Mouse (Mus musculus) midbrain, postnatal 0 days (tissue): ENCODE results near the gene Riok2. TPM values are rescaled to one million over a fixed set of nuclear protein-coding genes. Genes with fewer than 3 reads are reported as not detected.

Source experiments
- ATAC-seq: fragments of 200-750 bp; cut with Nextera tagmentation; 2 replicates; pipeline ENCODE4 v1.8.0; 2017; ENCODE audit warnings: moderate number of reproducible peaks, mild to moderate bottlenecking, moderate TSS enrichment, moderate library complexity; ENCODE audit not compliant: low FRiP score
- DNase-seq: peaks from one replicate; pipeline ENCODE4 v3.0.0-alpha.2; 2015; ENCODE audit warnings: low spot score
- H3K27ac ChIP-seq: fragments of 300-500 bp; sonication (generic); 2 replicates; pipeline ENCODE4 v1.5.1; 2014; ENCODE audit warnings: low read depth, mild to moderate bottlenecking, low read length, mixed read lengths
- H3K27me3 ChIP-seq: fragments of 300-500 bp; sonication (generic); 2 replicates; pipeline ENCODE4 v1.6.1; 2014; ENCODE audit warnings: low read length, control low read depth, mixed read lengths; ENCODE audit not compliant: insufficient read depth
- H3K36me3 ChIP-seq: fragments of 300-500 bp; sonication (generic); 2 replicates; pipeline ENCODE4 v1.6.1; 2014; ENCODE audit warnings: low read length, control low read depth, mixed read lengths; ENCODE audit not compliant: insufficient read depth
- H3K4me1 ChIP-seq: fragments of 300-500 bp; sonication (generic); 2 replicates; pipeline ENCODE4 v1.6.1; 2014; ENCODE audit warnings: mild to moderate bottlenecking, control low read depth, antibody characterized with exemption, low read length, mixed read lengths; ENCODE audit not compliant: insufficient read depth
- H3K4me2 ChIP-seq: fragments of 300-500 bp; sonication (generic); 2 replicates; pipeline ENCODE4 v1.6.1; 2014; ENCODE audit warnings: low read depth, mild to moderate bottlenecking, low read length, mixed read lengths; ENCODE audit not compliant: poor library complexity, severe bottlenecking
- H3K4me3 ChIP-seq: fragments of 300-500 bp; sonication (generic); 2 replicates; pipeline ENCODE4 v1.5.1; 2014; ENCODE audit warnings: low read depth, mild to moderate bottlenecking, low read length, moderate library complexity
- H3K9ac ChIP-seq: fragments of 300-500 bp; sonication (generic); replicated peaks from 2 replicates; pipeline ENCODE4 v1.6.1; 2014; ENCODE audit warnings: mild to moderate bottlenecking, low read length, moderate library complexity, mixed read lengths; ENCODE audit not compliant: poor library complexity, severe bottlenecking
- H3K9me3 ChIP-seq: fragments of 300-500 bp; sonication (generic); 2 replicates; pipeline ENCODE4 v1.6.1; 2016; ENCODE audit warnings: low read length, control low read depth
- CTCF ChIP-seq: IDR thresholded peaks from 2 replicates; pipeline ENCODE4 v1.5.1; 2016; ENCODE audit warnings: antibody characterized with exemption, mild to moderate bottlenecking
- WGBS: fragments of 180-500 bp; shearing (Covaris S2); extraction: QIAGEN DNeasy Blood & Tissue Kit; methylation state at CpG from one replicate; pipeline ENCODE4 v1.1.7; 2014; 5-methylcytosine and 5-hydroxymethylcytosine counted together
- polyA plus RNA-seq: library from polyadenylated mRNA; unstranded; fragments of >200 nt; fragmentation: Nextera tagmentation; extraction: Ambion mirVana; gene quantifications from 2 replicates; pipeline ENCODE4 v1.2.1, GENCODE M21; 2015
- total RNA-seq: library from RNA; depleted of rRNA; stranded (reverse); fragments of >200 nt; gene quantifications from 2 replicates; pipeline ENCODE4 v1.2.3, GENCODE M21; 2014

The Riok2 gene
- total and polyA plus RNA-seq, 2 experiments from 2014 or later = 11.2 to 28.6 TPM

DNA sequence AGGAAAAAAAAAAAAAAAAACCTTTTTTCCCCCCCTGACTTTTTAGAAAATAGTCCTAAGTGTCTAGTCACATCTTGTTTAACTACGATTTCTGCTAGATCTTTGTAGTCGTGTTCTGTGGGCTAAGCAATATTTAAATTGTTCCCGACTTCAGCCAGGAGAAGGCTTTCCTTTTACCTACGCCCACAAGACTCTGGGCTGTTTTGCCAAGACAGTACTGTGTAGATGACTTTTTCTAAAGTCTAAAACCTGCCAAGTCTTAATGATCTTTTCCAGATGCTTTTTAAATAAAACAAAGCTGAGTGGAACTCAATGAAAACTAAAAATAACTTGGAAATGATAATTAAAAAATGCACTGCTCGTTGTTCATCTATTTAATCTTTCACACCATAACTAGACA is 28.9 kb downstream of the Riok2 start:
- Histone ChIP-seq H3K27me3 (no peaks in the 10 kb centered on the region), H3K4me2 (peak overlapping the region; percentile 45), H3K4me1 (no peaks in the 10 kb centered on the region; the same call in 1 of the 2 replicates), H3K27ac (no peak overlapping the region), H3K4me3 (peak overlapping the region; percentile 26), H3K9me3 (no peaks in the 10 kb centered on the region), H3K9ac (no peak overlapping the region), H3K36me3 (no peaks in the 10 kb centered on the region)
- 9% methylated on average over 5 of the region's 5 CpGs for WGBS
- TF ChIP-seq CTCF = no peak
- ATAC-seq = no peak
- no peak for DNase-seq

DNA sequence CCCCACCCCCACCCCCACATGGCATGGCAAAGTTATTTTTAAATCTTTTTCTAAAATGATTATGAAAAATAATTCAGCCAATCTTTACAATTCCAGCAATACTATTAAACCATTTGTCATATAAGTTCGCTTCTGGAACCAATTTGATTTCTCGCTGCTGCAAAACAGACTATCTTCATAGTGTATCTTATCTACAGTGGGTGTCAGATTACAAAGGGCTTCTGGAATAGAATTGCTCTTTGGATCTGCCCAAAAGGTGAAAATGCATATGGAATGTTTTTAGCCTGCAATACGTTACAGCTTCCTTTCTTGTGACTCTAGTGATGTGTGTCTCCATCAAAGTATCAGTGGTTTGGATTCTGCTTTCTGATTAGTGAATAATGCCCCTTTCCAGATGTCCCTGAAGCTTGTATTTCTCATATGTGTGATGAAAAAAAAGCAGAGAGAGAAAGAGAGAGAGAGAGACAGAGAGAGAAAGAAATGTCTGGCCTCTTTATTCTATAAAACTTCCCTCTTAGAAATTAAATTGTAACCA is 29.5 kb downstream of the Riok2 start:
- no peaks in the 10 kb centered on the region for H3K36me3 ChIP-seq
- no peak overlapping the region for H3K27ac ChIP-seq
- ATAC-seq (no peak), DNase-seq (no peak)
- peak overlapping the region; percentile 1; the same call in 1 of the 2 replicates for H3K4me2 ChIP-seq
- no peak for TF ChIP-seq CTCF
- peak overlapping the region; percentile 26 for H3K4me3 ChIP-seq
- no peaks in the 10 kb centered on the region; the same call in 1 of the 2 replicates for H3K4me1 ChIP-seq
- H3K27me3 ChIP-seq = no peaks in the 10 kb centered on the region
- H3K9me3 ChIP-seq = no peaks in the 10 kb centered on the region
- H3K9ac ChIP-seq = no peak overlapping the region
- WGBS = 24% methylated on average over 3 of the region's 3 CpGs

DNA sequence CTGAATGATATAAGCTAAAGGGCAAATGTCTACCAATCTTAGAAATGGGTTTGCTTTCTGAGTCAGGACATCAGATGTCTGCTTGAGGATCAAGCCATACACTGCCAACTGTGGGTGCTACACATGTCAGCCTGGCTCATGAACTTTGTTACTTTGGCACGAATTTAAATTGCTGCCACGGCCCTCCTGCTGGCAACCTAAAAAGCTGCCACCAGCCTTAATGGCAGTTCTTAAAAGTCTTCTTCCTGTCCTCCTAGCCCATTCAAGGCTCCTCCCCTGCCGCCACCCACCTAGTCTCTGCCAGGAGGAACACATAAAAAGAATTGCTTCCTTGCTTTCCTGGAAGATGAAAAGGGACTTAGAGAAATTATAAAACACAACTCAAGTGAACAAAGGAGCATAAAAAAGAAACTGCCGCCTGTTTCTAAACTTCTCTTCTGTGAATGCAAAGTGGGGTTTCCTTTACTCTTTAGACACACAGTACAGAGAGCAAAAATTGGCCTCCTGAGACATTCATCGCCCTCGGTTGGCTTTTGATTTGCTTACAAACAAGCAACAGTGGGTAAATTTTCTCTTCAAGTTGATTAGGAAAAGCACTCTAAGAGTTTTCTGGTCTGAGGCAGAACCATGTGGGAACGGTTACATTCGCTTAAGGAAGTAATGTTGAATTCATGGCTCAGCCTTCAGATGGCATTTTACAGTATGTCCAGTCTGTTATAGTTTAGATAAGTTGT is 30.9 kb downstream of the Riok2 start:
- Histone ChIP-seq H3K4me2 (peak overlapping the region; percentile 9; the same call in 1 of the 2 replicates), H3K9ac (no peak overlapping the region), H3K36me3 (no peaks in the 10 kb centered on the region), H3K4me1 (no peaks in the 10 kb centered on the region; the same call in 1 of the 2 replicates), H3K4me3 (no peak overlapping the region), H3K27me3 (no peaks in the 10 kb centered on the region), H3K9me3 (no peaks in the 10 kb centered on the region), H3K27ac (no peak overlapping the region)
- WGBS = 22% methylated on average over 8 of the region's 8 CpGs
- ATAC-seq = no peak
- no peak for DNase-seq
- no peak for TF ChIP-seq CTCF

DNA sequence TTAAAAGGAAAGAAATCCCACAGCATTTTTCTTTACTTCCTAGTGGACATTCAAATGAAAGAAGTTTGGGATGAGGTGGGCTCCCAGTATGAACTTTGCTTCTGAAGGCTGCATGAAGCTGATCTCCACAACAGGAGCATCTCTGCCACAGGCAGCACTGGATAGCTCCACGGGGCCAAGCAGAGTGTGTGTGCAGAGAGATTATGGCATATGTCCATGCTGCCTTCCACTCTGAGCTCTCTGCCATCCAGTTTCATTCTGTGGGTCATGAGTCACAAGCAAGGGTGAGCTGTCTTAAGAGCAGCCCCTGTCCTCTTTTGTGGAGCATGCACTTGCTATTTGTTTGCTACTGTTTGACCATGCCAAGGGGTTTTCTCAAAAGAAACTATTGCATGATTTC is 31.5 kb downstream of the Riok2 start:
- WGBS = 20% methylated on average over 1 of the region's 1 CpGs
- no peak overlapping the region for H3K27ac ChIP-seq
- DNase-seq (no peak), ATAC-seq (no peak)
- H3K4me1 ChIP-seq = no peaks in the 10 kb centered on the region; the same call in 1 of the 2 replicates
- H3K4me2 ChIP-seq = no peak overlapping the region
- no peaks in the 10 kb centered on the region for H3K9me3 ChIP-seq
- TF ChIP-seq CTCF = no peak
- H3K36me3 ChIP-seq = no peaks in the 10 kb centered on the region
- no peaks in the 10 kb centered on the region for H3K27me3 ChIP-seq
- H3K9ac ChIP-seq = no peak overlapping the region
- no peak overlapping the region for H3K4me3 ChIP-seq

DNA sequence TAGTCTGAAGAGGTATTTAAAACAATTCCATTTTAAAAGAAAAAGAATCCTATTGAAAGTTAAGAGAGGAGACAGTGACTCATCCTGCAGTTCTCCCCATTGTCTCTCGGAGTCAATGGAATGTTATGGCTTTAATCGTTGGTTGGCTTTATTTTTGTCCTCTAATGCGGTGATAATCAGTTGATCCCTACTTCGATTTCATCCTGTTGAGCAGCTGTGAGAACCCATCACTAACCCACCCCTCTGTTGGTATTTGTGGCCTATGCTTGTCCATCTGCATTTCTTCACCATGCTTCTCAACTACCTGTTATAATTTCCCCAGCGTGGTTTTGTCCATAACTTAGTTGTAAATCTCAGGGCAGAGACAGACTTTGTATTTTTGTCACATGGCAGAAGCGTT is 34.0 kb downstream of the Riok2 start:
- no peaks in the 10 kb centered on the region for H3K9me3 ChIP-seq
- H3K36me3 ChIP-seq = no peaks in the 10 kb centered on the region
- no peaks in the 10 kb centered on the region; the same call in 1 of the 2 replicates for H3K4me1 ChIP-seq
- DNase-seq (no peak), ATAC-seq (no peak)
- TF ChIP-seq CTCF = no peak
- H3K4me2 ChIP-seq = no peak overlapping the region
- no peak overlapping the region for H3K4me3 ChIP-seq
- H3K27ac ChIP-seq = no peak overlapping the region
- 21% methylated on average over 6 of the region's 6 CpGs for WGBS
- no peak overlapping the region for H3K9ac ChIP-seq
- no peaks in the 10 kb centered on the region for H3K27me3 ChIP-seq

DNA sequence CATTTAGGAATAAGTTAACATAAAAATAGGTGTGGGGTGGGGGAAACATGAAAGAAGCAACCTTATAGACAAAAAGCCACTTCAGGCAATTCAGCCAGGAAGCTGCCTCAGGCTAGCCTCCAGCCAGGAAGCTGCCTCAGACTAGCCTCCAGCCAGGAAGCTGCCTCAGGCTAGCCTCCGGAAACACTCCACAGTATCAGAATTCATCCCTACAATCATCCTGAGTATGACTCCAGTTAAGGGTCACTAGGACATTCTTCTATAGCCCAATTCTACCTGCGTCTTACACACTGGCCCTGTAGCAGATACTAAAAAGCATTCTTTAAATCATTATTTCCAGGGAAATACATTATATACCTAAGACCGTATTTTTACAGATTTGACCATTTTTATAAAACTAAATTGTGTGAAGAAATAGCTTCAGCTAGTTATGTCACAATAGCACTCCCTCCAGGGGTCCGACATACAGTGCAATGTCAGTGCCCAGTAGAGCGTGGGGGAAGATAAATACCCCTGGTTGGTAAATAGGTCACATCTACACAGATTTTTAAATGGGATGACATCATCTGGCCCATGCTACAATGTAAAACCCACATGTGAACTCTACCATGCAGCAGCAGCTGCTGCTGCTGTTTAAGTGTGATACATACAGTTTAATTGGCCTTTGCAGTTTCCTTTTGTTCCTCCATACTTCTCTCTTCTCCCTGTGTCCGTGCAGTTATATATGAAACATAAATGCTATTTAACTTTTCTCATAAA is 34.8 kb downstream of the Riok2 start:
- WGBS = 33% methylated on average over 6 of the region's 6 CpGs
- H3K36me3 ChIP-seq = no peaks in the 10 kb centered on the region
- TF ChIP-seq CTCF = no peak
- DNase-seq = no peak
- no peak overlapping the region for H3K27ac ChIP-seq
- H3K9ac ChIP-seq = no peak overlapping the region
- H3K4me1 ChIP-seq = no peaks in the 10 kb centered on the region; the same call in 1 of the 2 replicates
- ATAC-seq = no peak
- no peak overlapping the region for H3K4me3 ChIP-seq
- H3K27me3 ChIP-seq = no peaks in the 10 kb centered on the region
- no peaks in the 10 kb centered on the region for H3K9me3 ChIP-seq
- no peak overlapping the region for H3K4me2 ChIP-seq
